Mouse (Mus musculus): Measurements from ENCODE around the gene Colgalt2.
A peak's percentile ranks its signal among the peaks of the same experiment; 100 is the strongest.

The Colgalt2 gene

DNA sequence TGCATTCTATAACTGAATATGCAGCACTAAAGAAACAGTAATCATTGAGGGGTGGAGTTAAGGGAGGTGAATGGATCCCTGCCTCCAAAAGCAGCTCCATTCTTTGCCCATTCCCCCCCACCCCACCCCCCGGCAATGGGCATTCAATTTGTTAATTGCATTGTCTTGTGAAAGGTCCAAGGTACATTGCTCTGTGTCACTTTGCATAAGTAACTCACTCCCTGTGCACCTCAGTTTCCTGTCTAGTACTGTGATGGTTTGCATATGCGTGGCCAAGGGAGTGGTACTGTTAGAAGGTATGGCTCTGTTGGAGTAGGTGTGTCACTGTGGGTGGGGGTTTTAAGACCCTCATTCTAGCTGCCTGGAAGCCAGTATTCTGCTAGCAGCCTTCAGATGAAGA, 13.5 kb downstream of the Colgalt2 start:
- H3K27me3 ChIP-seq (ENCODE audit: insufficient read depth, low read length): no peaks in the 10 kb centered on the region; the same call in 1 of the 2 replicates
- TF ChIP-seq CTCF (conservative IDR thresholded peaks at IDR 0.05; ENCODE audit: low read length): no peak
- no peak for TF ChIP-seq POU5F1 (IDR thresholded peaks at IDR 0.05; ENCODE audit: borderline replicate concordance, low read length)
- no peak for TF ChIP-seq NANOG (IDR thresholded peaks at IDR 0.05; ENCODE audit: borderline replicate concordance, low read length)
- peaks cover 34% of the 10 kb centered on the region for H3K9me3 ChIP-seq (ENCODE audit: low read length)
- H3K4me1 ChIP-seq (replicated peaks; ENCODE audit: low read depth, low read length): 0 out of 2 replicates have a peak, but pooled peaks cover 4% of the 10 kb centered on the region
- no peaks in the 10 kb centered on the region for H3K36me3 ChIP-seq (ENCODE audit: insufficient read depth, low read length)
- no peak overlapping the region for H3K4me3 ChIP-seq (replicated peaks; ENCODE audit: low read length)

DNA sequence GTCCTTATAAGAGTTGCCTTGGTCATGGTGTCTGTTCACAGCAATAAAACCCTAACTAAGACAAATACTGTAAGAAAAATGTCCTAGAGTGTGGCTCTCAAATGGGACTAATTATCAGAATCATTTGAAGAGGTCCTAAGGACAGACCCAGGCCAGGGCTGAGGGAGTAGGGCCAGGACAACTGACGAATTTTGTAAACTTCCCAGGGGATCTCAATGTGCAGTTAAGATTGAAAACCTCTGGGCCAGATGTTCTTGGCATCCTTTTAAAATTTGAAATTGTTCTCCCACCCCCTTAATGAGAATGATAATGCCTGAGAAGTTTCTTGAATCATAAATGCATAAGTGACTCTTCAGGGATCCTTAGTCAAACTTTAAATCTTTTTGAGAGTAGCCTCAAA, 14.3 kb downstream of the Colgalt2 start:
- Histone ChIP-seq H3K27me3 (ENCODE audit: insufficient read depth, low read length) (no peaks in the 10 kb centered on the region; the same call in 1 of the 2 replicates), H3K4me1 (replicated peaks; ENCODE audit: low read depth, low read length) (0 out of 2 replicates have a peak, but pooled peaks cover 4% of the 10 kb centered on the region), H3K36me3 (ENCODE audit: insufficient read depth, low read length) (no peaks in the 10 kb centered on the region), H3K9me3 (ENCODE audit: low read length) (peaks cover 34% of the 10 kb centered on the region), H3K4me3 (replicated peaks; ENCODE audit: low read length) (no peak overlapping the region)
- no peak for TF ChIP-seq NANOG (IDR thresholded peaks at IDR 0.05; ENCODE audit: borderline replicate concordance, low read length)
- TF ChIP-seq POU5F1 (IDR thresholded peaks at IDR 0.05; ENCODE audit: borderline replicate concordance, low read length): no peak
- TF ChIP-seq CTCF (conservative IDR thresholded peaks at IDR 0.05; ENCODE audit: low read length): no peak

DNA sequence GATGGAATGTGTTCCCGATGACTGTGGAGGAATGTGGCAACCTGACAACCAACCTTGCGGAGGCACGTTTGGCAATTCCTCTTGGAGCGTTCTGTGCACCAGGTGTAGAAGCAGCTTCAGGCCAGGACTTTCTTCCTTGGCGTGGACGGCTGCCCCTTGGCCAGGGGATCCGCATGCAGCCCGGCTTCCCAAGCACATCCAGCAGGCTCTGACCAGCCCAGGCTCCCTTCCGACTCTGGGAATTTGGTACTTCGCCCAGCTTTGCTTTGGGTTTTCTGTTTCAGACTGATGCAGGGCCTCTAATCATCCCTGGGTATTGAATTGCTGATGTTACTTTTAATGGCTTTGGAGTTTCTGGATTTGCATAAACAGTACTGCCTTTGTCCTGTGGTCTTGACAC, 14.8 kb downstream of the Colgalt2 start:
- H3K4me3 ChIP-seq (replicated peaks; ENCODE audit: low read length): no peak overlapping the region
- H3K27me3 ChIP-seq (ENCODE audit: insufficient read depth, low read length): no peaks in the 10 kb centered on the region; the same call in 1 of the 2 replicates
- no peaks in the 10 kb centered on the region for H3K36me3 ChIP-seq (ENCODE audit: insufficient read depth, low read length)
- H3K4me1 ChIP-seq (replicated peaks; ENCODE audit: low read depth, low read length): 0 out of 2 replicates have a peak, but pooled peaks cover 4% of the 10 kb centered on the region
- TF ChIP-seq NANOG (IDR thresholded peaks at IDR 0.05; ENCODE audit: borderline replicate concordance, low read length) (peak; percentile 55; the same call in 1 of the 2 replicates), CTCF (conservative IDR thresholded peaks at IDR 0.05; ENCODE audit: low read length) (no peak)
- H3K9me3 ChIP-seq (ENCODE audit: low read length): peaks cover 34% of the 10 kb centered on the region

DNA sequence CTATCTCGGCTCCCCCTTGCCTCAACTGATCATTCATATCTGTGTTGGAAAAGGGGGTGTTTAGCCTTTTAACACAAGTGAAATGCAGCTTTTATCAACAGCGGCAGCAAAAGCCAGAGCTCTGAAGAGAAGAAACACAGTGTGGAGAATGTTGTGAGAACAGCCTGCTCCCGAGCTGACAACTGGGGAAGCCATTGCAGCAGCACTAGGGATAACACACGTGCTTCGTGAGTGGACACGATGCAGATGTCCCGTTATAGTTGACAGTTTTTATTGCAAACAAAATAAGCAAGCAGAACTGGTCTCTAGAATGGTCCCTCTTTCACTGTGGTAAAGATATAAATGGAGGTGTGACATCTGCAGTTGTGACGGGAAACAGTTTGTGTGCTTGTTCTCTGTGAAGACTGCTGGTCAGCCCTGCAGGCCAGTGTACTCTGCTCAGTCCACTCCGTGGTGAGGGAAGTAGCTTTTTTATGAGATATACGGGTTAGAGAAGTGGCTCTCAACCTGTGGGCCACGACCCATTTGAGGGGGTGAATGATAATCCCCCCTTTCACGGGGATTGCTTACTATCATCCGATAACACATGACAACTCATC, 16.8 kb downstream of the Colgalt2 start:
- no peaks in the 10 kb centered on the region; the same call in 1 of the 2 replicates for H3K27me3 ChIP-seq (ENCODE audit: insufficient read depth, low read length)
- H3K36me3 ChIP-seq (ENCODE audit: insufficient read depth, low read length): no peaks in the 10 kb centered on the region
- TF ChIP-seq NANOG (IDR thresholded peaks at IDR 0.05; ENCODE audit: borderline replicate concordance, low read length) (no peak), POU5F1 (IDR thresholded peaks at IDR 0.05; ENCODE audit: borderline replicate concordance, low read length) (no peak), CTCF (conservative IDR thresholded peaks at IDR 0.05; ENCODE audit: low read length) (no peak)
- H3K4me1 ChIP-seq (replicated peaks; ENCODE audit: low read depth, low read length): 0 out of 2 replicates have a peak, but pooled peaks cover 4% of the 10 kb centered on the region
- peaks cover 34% of the 10 kb centered on the region for H3K9me3 ChIP-seq (ENCODE audit: low read length)
- H3K4me3 ChIP-seq (replicated peaks; ENCODE audit: low read length): no peak overlapping the region

DNA sequence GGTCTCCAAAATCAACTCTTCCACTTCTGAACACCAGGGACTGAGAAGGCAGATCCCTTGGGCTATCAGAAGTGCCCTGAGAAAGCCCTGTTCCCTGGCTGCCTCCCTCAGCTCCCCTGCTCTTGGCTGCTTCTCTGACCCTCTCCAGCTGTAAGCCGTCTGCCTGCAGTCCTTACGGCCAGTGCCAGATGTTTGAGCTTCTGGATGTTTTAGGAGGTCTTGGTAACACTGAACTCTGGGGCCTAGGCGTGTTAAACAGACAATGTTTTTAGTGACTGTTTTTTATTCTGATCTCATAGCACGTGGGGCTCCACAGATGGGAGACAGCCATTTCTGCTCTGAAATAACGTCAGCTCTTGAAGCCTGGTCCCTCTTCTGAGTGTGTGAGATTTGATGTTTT, 18.0 kb downstream of the Colgalt2 start:
- TF ChIP-seq CTCF (conservative IDR thresholded peaks at IDR 0.05; ENCODE audit: low read length) (no peak), POU5F1 (IDR thresholded peaks at IDR 0.05; ENCODE audit: borderline replicate concordance, low read length) (no peak), NANOG (IDR thresholded peaks at IDR 0.05; ENCODE audit: borderline replicate concordance, low read length) (no peak)
- no peak overlapping the region for H3K4me3 ChIP-seq (replicated peaks; ENCODE audit: low read length)
- H3K9me3 ChIP-seq (ENCODE audit: low read length): peaks cover 26% of the 10 kb centered on the region
- H3K27me3 ChIP-seq (ENCODE audit: insufficient read depth, low read length): no peaks in the 10 kb centered on the region; the same call in 1 of the 2 replicates
- H3K36me3 ChIP-seq (ENCODE audit: insufficient read depth, low read length): no peaks in the 10 kb centered on the region
- 0 out of 2 replicates have a peak, but pooled peaks cover 4% of the 10 kb centered on the region for H3K4me1 ChIP-seq (replicated peaks; ENCODE audit: low read depth, low read length)

DNA sequence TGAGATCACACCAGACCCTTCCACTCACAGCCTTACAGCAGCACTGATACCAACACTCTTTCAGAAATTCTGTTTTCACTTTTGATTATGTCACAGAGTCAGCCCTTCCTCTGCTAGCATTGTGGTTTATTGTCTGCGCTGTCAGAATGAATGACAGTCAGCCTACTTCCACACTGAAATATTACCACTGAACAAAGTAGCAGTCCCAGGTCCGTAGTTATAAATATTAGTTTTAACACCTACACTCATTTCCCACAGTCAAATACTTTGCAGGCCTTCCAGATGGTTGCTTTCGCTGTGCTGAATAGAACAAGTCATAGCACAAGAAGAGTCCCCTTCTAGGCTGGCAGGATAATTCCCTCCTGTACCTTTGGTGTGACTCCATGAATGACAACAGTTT, 22.7 kb downstream of the Colgalt2 start:
- H3K4me1 ChIP-seq (replicated peaks; ENCODE audit: low read depth, low read length): no peaks in the 10 kb centered on the region
- H3K36me3 ChIP-seq (ENCODE audit: insufficient read depth, low read length): no peaks in the 10 kb centered on the region
- no peak for TF ChIP-seq NANOG (IDR thresholded peaks at IDR 0.05; ENCODE audit: borderline replicate concordance, low read length)
- no peak for TF ChIP-seq CTCF (conservative IDR thresholded peaks at IDR 0.05; ENCODE audit: low read length)
- TF ChIP-seq POU5F1 (IDR thresholded peaks at IDR 0.05; ENCODE audit: borderline replicate concordance, low read length): no peak
- no peaks in the 10 kb centered on the region for H3K9me3 ChIP-seq (ENCODE audit: low read length)
- no peak overlapping the region for H3K4me3 ChIP-seq (replicated peaks; ENCODE audit: low read length)
- no peaks in the 10 kb centered on the region; the same call in 1 of the 2 replicates for H3K27me3 ChIP-seq (ENCODE audit: insufficient read depth, low read length)

DNA sequence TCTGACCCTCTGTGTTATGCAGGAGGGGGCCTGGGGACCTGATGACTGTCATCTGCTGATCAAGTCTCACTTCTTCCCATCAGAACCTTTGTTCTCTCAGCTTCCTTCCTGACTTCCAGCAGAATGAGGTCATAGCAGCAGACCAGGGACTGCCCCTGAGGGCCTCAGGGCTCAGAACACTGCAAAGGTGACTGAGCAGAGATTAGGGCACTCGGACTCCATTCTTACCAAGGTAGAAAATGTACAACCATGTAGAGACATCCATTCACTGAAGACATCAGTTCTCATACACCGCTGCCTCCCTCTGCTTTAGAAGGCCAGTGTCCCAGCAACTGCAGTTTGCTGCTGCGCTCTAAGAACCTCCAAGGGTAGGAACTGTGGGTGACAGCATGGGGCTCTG, 23.4 kb downstream of the Colgalt2 start:
- no peaks in the 10 kb centered on the region for H3K4me1 ChIP-seq (replicated peaks; ENCODE audit: low read depth, low read length)
- H3K9me3 ChIP-seq (ENCODE audit: low read length): no peaks in the 10 kb centered on the region
- H3K27me3 ChIP-seq (ENCODE audit: insufficient read depth, low read length): no peaks in the 10 kb centered on the region
- no peak overlapping the region for H3K4me3 ChIP-seq (replicated peaks; ENCODE audit: low read length)
- no peak for TF ChIP-seq POU5F1 (IDR thresholded peaks at IDR 0.05; ENCODE audit: borderline replicate concordance, low read length)
- TF ChIP-seq CTCF (conservative IDR thresholded peaks at IDR 0.05; ENCODE audit: low read length): no peak
- TF ChIP-seq NANOG (IDR thresholded peaks at IDR 0.05; ENCODE audit: borderline replicate concordance, low read length): no peak
- no peaks in the 10 kb centered on the region for H3K36me3 ChIP-seq (ENCODE audit: insufficient read depth, low read length)

DNA sequence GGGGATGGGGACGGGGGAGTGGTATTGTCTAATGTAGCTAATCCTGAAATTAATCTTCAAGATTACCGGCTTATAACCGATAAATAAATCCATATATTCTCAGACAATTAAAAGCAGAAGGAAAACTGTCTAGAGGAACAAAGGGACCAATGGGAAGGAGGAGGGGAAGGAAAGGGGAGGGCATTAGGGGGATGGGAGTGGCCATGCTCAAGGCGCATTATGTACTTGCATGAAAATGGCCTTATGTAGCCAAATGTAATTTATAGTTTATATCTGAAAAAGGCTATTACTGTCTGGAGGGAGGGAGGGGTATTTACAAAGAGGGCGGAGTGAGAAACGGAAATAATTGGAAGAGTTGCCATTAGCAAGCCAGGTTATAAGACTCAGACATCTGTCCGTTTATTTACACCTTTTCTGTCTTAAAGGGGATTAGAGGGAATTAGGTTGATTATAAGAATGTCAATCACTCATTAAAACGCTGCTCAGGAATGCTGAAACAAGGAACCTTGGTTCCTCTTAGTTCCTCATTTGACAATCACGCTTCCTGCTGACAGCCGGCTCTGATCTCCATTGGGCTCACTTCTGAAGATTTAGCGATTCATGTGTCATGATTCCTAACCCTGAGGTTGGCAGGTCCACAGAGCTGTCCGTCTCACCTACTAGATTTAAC, 28.4 kb downstream of the Colgalt2 start:
- H3K9me3 ChIP-seq (ENCODE audit: low read length): no peaks in the 10 kb centered on the region
- TF ChIP-seq POU5F1 (IDR thresholded peaks at IDR 0.05; ENCODE audit: borderline replicate concordance, low read length): no peak
- no peak for TF ChIP-seq NANOG (IDR thresholded peaks at IDR 0.05; ENCODE audit: borderline replicate concordance, low read length)
- no peak for TF ChIP-seq CTCF (conservative IDR thresholded peaks at IDR 0.05; ENCODE audit: low read length)
- H3K4me3 ChIP-seq (replicated peaks; ENCODE audit: low read length): no peak overlapping the region
- H3K27me3 ChIP-seq (ENCODE audit: insufficient read depth, low read length): no peaks in the 10 kb centered on the region
- no peaks in the 10 kb centered on the region for H3K4me1 ChIP-seq (replicated peaks; ENCODE audit: low read depth, low read length)
- H3K36me3 ChIP-seq (ENCODE audit: insufficient read depth, low read length): no peaks in the 10 kb centered on the region

Measured in E14TG2a.4 (cell line).